Mouse (Mus musculus) lung, postnatal 0 days (tissue): Measurements from ENCODE around the gene Ap2s1.

Experiments used
- CTCF ChIP-seq: IDR thresholded peaks from 2 replicates; pipeline ENCODE4 v1.5.1; 2016; ENCODE audit warnings: antibody characterized with exemption, mild to moderate bottlenecking
- EP300 ChIP-seq: IDR thresholded peaks from 2 replicates; pipeline ENCODE4 v1.6.1; 2016; ENCODE audit warnings: antibody characterized with exemption, mild to moderate bottlenecking, control low read depth

DNA sequence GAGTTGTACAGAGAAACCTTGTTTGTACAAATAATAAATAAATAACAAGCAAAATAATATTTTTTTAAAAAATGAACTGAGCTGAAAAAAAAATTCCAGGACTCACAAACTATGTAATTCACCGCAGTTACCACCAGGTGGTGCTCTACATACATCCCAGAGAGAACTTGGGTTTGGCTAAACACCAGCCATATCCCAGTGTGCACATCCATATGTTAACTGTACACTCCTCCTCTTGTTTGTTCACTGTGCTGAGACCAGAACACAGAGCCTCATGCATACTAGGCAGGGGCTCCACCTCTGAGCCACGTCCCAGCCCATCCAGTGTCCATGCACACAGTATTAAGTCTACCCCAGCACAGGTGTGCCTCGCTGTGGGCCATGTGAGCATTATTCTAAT is 7.9 kb downstream of the Ap2s1 start:
- TF ChIP-seq CTCF, result peak; percentile 90
- no peak for TF ChIP-seq EP300
